Mouse (Mus musculus) gastrocnemius, adult 8-10 months (tissue): Measurements from ENCODE around the gene Ly6g5c. TPM values are rescaled to one million over a fixed set of nuclear protein-coding genes. Genes with fewer than 3 reads are reported as not detected.
"Not testable (repeated sequence)": the region's sequence is repeated elsewhere in the genome, so short reads cannot be mapped to it uniquely, and the experiment has no call there.

ENCODE experiments used
- DNase-seq, 2 experiments: peaks; one replicate each; pipeline ENCODE4 v3.0.0; 2022; ENCODE audit warnings: low spot score in 2 of 2
- total RNA-seq, 4 experiments: library from RNA; stranded (reverse); gene quantifications; 2 replicates each; pipeline ENCODE4 v1.2.4; 2022

Gene Ly6g5c
- total RNA-seq, 4 experiments from 2014 or later, result not detected

DNA sequence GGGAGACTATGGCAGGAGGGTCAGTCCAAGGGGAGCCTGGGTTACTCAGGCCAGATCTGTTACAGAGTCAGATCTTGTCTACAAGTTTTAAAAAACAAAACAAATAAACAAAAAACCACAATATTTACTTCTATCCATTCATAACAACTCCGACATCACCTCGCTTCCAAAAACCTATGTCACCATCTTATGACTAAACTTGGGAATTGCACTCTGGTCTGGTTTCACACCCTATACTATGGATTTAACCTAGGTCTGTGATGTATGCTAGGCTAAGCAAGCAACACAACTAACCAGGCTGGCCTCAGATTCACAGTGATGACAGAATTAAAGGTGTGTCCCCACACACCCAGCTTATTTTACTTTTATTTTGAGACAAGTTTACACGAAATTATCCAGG is 1.6 kb upstream of the Ly6g5c start:
- no peak for DNase-seq

DNA sequence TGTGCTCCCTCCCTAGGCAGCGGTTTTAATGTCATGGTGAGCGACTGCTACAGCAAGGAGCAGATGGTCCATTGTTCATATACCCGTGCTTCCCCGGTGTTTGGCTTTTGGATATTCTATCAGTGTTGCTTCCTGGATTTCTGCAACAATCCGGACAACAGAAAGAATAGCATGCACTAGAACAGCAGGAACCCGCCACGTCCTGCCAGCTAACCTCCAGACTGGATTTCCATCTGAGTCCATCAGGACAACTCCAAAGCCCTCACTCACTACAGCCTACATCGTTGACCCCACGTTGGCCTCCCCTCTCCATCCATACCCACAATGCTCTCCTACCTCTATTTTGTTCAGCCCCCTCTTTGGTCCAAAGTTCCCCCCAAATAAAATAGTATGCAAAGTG is 3.7 kb downstream of the Ly6g5c start:
- no peak for DNase-seq

DNA sequence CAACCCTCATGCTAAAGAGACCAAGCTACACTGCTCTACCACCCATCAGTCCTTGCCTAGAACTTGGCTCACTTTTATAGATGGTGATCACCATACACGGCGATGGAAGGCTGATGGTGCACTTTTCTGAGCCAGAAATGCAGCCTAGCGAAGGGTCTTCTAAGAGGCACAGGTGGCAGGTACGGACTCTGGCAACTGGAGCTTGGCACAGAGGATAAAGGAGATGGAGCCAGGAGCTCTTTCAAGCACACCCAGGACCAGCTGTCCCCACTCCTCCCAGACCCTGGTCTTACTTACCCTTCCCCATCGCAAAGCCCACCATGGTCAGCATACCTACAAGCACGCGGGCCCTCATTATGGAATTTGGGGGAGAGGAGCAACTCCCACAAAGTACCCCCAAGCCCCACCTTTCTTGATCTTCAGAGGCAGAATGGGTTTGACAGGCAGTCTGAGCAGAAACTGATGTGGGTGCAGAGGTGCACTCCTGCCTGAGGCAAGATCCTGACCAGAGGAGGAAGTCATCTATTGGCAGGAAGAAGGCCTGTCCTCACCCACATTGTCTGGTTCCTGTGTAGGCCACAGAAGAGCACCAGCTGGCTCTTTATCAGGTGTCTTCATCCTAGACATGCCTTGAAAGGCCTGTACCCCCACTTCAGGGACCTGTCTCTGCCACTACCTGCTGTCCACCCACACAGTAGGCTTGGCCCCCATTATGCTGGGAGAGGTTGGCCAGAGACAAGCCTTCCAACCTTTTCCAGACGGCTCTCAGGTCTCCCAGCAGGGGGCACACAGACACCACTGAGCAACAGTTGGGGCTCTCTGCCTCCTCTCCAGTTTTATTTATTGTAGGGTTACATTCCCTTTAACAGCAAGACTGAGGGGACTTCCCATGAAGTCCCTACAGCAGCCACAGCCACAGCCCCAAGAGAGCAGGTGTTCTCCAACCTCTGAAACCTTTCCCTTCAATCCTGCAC is 7.3 kb downstream of the Ly6g5c start, which contains the start of gene Ly6g5b:
Ly6g5b (minus strand) TSS at position 383 of the 974 bp plus-strand sequence.
- DNase-seq, result no peak

GRCm38 (mm10) chr17:35120745-35121142 is 12.7 kb downstream of the Ly6g5c start:
- peak; percentile 26 to 32 for DNase-seq

- peak; percentile 96 to 97 for DNase-seq
These were observed 13.2 kb downstream of the Ly6g5c start, which contains the start of gene Gpank1 for GRCm38 (mm10) chr17:35121143-35121799. TSS of gene Gpank1 (plus strand) at chr17:35121455.

DNA sequence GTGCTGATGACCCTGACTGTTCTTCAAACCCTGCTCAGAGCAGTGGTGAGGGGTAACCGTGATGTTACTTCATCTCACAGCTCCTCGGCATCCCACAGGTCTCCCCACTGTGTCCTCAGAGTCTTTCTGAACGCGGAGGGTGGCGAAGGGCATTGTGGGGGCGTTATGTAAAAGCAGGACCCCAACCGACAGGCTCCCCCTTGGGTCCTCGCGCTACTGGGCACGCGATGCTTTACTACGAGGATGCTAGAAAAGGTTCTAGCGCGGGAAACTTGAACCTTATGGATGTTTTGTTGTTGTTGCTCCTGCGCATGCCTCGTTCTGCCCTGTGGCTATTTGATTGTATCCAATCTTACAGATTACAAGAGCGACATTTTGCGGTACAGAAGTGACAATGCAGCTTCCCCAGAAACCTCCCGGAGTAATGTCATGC is 13.8 kb downstream of the Ly6g5c start, which contains the start of gene Csnk2b:
Csnk2b (minus strand) TSS at position 183 of the 433 bp plus-strand sequence.
- no peak for DNase-seq

- not testable (repeated sequence) for DNase-seq
These were observed 15.2 kb downstream of the Ly6g5c start for GRCm38 (mm10) chr17:35123287-35123686.

- not testable (repeated sequence) for DNase-seq
These were observed 16.3 kb downstream of the Ly6g5c start for GRCm38 (mm10) chr17:35124261-35124896.

DNA sequence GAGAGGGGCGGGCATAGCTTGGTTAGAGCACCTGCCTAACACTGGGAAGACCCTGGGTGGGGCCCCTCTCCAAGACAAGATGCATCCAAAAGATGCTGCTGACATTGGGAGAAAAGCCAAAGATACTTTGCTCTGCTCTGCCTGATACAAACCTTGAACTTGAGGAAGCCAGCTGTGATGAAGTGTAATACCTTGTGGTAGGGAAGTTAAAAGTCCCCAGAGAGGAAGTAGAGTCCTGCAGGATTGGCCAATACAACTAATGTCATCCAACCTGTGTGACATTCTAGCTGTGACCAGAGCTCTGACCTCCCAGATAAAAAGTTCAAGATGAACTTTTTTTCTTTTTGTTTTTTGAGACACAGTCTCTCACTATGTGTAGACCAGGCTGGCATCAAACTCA is 17.0 kb downstream of the Ly6g5c start:
- DNase-seq, result no peak

DNA sequence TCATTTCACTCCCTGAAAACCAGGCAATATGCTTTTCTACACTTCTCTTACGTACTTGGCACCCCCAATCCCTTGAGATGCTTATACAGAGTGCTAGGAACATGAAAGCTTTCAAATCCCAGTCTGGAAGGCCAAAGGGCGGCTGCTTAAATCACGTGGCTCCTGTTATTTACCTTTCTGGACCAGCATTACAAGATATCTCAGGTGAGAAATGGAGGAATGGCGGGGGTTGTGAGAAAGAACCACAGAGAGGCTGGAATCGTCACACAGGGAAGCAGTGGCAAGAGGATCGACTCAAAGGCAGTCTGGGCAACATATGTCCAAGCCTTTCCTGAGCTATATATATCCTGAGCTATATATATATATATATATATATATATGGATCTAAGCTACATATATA is 17.5 kb downstream of the Ly6g5c start:
- DNase-seq, result no peak

GRCm38 (mm10) chr17:35126206-35126611 is 18.1 kb downstream of the Ly6g5c start, which contains the start of gene D17H6S53E:
TSS of gene D17H6S53E (plus strand) at chr17:35126373.
- DNase-seq, result peak; percentile 54 to 67

DNA sequence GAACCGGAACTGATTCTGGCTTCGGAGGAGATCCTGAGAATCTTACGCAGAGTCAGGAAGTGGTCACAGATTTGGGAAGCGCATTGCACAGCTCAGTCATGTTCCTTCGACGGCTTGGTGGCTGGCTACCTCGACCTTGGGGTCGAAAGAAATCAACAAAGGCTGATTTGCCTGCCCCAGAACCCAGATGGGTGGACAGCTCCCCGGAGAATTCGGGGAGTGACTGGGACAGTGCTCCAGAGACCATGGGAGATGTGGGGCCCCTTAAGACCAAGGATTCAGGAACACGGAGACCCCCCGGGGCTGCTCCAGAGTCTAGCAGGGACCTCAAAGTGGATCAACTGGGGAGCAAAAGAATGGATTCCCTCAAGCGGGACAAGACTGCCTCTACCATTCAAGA is 18.9 kb downstream of the Ly6g5c start:
- no peak for DNase-seq

- no peak for DNase-seq
These were observed 20.9 kb downstream of the Ly6g5c start for GRCm38 (mm10) chr17:35128996-35129395.

DNA sequence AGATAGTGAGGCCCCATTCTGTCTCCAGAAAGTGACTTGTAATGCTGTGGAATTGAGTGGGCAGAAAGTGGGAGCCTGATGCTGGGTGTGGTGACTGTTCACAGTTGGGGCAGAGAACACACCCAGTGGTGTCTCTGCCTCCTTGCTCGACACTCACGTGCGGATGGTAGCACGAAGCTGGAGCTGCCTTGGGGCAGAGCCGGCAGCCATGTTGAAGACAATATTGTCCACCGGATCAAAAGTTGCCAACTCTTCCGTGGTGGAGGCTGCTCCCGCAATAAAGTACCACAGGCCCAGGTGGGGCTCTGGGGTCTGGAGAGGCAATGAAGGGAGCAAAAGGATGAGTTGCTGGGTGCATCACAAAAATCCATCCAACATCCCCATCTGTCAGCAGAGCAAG is 23.0 kb downstream of the Ly6g5c start:
- DNase-seq, result no peak

GRCm38 (mm10) chr17:35131500-35132173 is 23.6 kb downstream of the Ly6g5c start, which contains the start of gene Apom:
TSS of gene Apom (minus strand) at chr17:35132050.
- DNase-seq, result no peak

GRCm38 (mm10) chr17:35132174-35132560 is 24.1 kb downstream of the Ly6g5c start:
- DNase-seq, result no peak

DNA sequence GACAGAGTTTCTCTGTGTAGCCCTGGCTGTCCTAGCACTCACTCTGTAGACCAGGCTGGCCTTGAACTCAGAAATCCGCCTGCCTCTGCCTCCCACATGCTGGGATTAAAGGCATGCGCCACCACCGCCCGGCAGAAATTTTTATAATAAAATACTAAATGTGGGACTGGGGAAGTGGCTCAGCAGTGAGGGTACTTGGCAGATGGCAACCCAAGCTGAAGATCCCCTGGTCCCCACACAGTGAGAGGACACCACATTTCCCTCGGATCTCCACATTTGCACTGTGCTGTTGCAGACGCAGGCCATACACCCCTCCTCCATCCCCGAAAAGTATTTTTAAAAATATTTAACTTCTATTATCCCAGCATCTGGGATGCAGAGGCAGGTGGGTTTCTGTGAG is 25.4 kb downstream of the Ly6g5c start:
- no peak for DNase-seq

GRCm38 (mm10) chr17:35134801-35135590 is 26.9 kb downstream of the Ly6g5c start, which contains the start of gene Bag6:
TSS of gene Bag6 (plus strand) at chr17:35135178.
- peak; percentile 93 to 94 for DNase-seq

- DNase-seq, result no peak
These were observed 27.7 kb downstream of the Ly6g5c start for GRCm38 (mm10) chr17:35135591-35136320.
